Mouse (Mus musculus): ENCODE results near the gene Tnk1. TPM values are rescaled to one million over a fixed set of nuclear protein-coding genes. Genes with fewer than 3 reads are reported as not detected.
"Not testable (repeated sequence)": the region's sequence is repeated elsewhere in the genome, so short reads cannot be mapped to it uniquely, and the experiment has no call there.

The Tnk1 gene
- polyA plus RNA-seq, 1 experiment from 2014 or later = 20.5 TPM

GRCm38 (mm10) chr11:69871822-69872221, 13.3 kb upstream of the Tnk1 start:
- no peaks in the 10 kb centered on the region for H3K36me3 ChIP-seq (ENCODE audit: control insufficient read depth, insufficient read depth, low read length)
- no peak for ATAC-seq
- H3K9me3 ChIP-seq (ENCODE audit: control insufficient read depth, low read length) = no peaks in the 10 kb centered on the region
- no peaks in the 10 kb centered on the region for H3K27me3 ChIP-seq (replicated peaks; ENCODE audit: control insufficient read depth, insufficient read depth, low read length)
- no peak overlapping the region for H3K27ac ChIP-seq (ENCODE audit: low read length)
- no peak overlapping the region for H3K4me2 ChIP-seq (ENCODE audit: low read depth, low read length)
- H3K4me1 ChIP-seq (ENCODE audit: control insufficient read depth, insufficient read depth, low read length) = peaks cover 9% of the 10 kb centered on the region
- H3K9ac ChIP-seq (ENCODE audit: low read depth, low read length) = no peak overlapping the region
- no peak overlapping the region for H3K4me3 ChIP-seq (ENCODE audit: low read length)
- WGBS = 86% methylated on average over 7 of the region's 7 CpGs

GRCm38 (mm10) chr11:69870289-69871069, 11.9 kb upstream of the Tnk1 start:
- no peak overlapping the region for H3K4me2 ChIP-seq (ENCODE audit: low read depth, low read length)
- 79% methylated on average over 2 of the region's 2 CpGs for WGBS
- peak; percentile 86 for ATAC-seq
- H3K27ac ChIP-seq (ENCODE audit: low read length) = no peak overlapping the region
- H3K4me1 ChIP-seq (ENCODE audit: control insufficient read depth, insufficient read depth, low read length) = no peaks in the 10 kb centered on the region
- no peak overlapping the region for H3K4me3 ChIP-seq (ENCODE audit: low read length)
- H3K27me3 ChIP-seq (replicated peaks; ENCODE audit: control insufficient read depth, insufficient read depth, low read length) = no peaks in the 10 kb centered on the region
- no peak overlapping the region for H3K9ac ChIP-seq (ENCODE audit: low read depth, low read length)
- H3K9me3 ChIP-seq (ENCODE audit: control insufficient read depth, low read length) = no peaks in the 10 kb centered on the region
- H3K36me3 ChIP-seq (ENCODE audit: control insufficient read depth, insufficient read depth, low read length) = no peaks in the 10 kb centered on the region

GRCm38 (mm10) chr11:69867335-69867734, 8.8 kb upstream of the Tnk1 start:
- no peak overlapping the region for H3K27ac ChIP-seq (ENCODE audit: low read length)
- H3K9ac ChIP-seq (ENCODE audit: low read depth, low read length) = no peak overlapping the region
- H3K27me3 ChIP-seq (replicated peaks; ENCODE audit: control insufficient read depth, insufficient read depth, low read length) = no peaks in the 10 kb centered on the region
- no peak overlapping the region for H3K4me2 ChIP-seq (ENCODE audit: low read depth, low read length)
- H3K4me1 ChIP-seq (ENCODE audit: control insufficient read depth, insufficient read depth, low read length) = no peaks in the 10 kb centered on the region
- no peaks in the 10 kb centered on the region for H3K36me3 ChIP-seq (ENCODE audit: control insufficient read depth, insufficient read depth, low read length)
- WGBS = 60% methylated on average over 9 of the region's 9 CpGs
- no peak overlapping the region for H3K4me3 ChIP-seq (ENCODE audit: low read length)
- ATAC-seq = no peak
- no peaks in the 10 kb centered on the region for H3K9me3 ChIP-seq (ENCODE audit: control insufficient read depth, low read length)

DNA sequence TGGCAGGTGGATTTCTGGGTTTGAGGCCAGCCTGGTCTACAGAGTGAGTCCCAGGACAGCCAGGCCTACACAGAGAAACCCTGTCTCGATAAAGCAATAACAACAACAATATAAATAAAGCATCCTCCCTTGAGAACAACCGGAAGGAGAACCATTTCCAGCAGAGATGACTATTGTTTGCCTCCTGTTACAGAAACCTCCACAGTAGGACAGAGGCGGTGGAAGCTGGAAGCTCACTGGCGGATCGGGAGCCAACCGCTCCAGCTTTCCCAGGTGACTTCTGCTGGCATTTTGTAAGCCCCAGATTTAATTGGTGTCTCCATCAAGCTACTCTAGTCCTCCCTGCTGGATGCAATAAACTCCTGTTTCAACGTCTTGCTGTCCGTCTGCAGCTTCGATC, 7.0 kb upstream of the Tnk1 start:
- Histone ChIP-seq H3K4me1 (ENCODE audit: control insufficient read depth, insufficient read depth, low read length) (no peaks in the 10 kb centered on the region), H3K4me3 (ENCODE audit: low read length) (no peak overlapping the region), H3K36me3 (ENCODE audit: control insufficient read depth, insufficient read depth, low read length) (no peaks in the 10 kb centered on the region), H3K27me3 (replicated peaks; ENCODE audit: control insufficient read depth, insufficient read depth, low read length) (no peaks in the 10 kb centered on the region), H3K9me3 (ENCODE audit: control insufficient read depth, low read length) (no peaks in the 10 kb centered on the region), H3K4me2 (ENCODE audit: low read depth, low read length) (no peak overlapping the region), H3K9ac (ENCODE audit: low read depth, low read length) (no peak overlapping the region), H3K27ac (ENCODE audit: low read length) (no peak overlapping the region)
- 80% methylated on average over 9 of the region's 9 CpGs for WGBS
- no peak for ATAC-seq

- Histone ChIP-seq H3K27me3 (replicated peaks; ENCODE audit: control insufficient read depth, insufficient read depth, low read length) (no peaks in the 10 kb centered on the region), H3K4me3 (ENCODE audit: low read length) (no peak overlapping the region), H3K9ac (ENCODE audit: low read depth, low read length) (no peak overlapping the region), H3K9me3 (ENCODE audit: control insufficient read depth, low read length) (no peaks in the 10 kb centered on the region), H3K4me1 (ENCODE audit: control insufficient read depth, insufficient read depth, low read length) (no peaks in the 10 kb centered on the region), H3K36me3 (ENCODE audit: control insufficient read depth, insufficient read depth, low read length) (no peaks in the 10 kb centered on the region), H3K4me2 (ENCODE audit: low read depth, low read length) (no peak overlapping the region), H3K27ac (ENCODE audit: low read length) (no peak overlapping the region)
- 57% methylated on average over 8 of the region's 8 CpGs for WGBS
- ATAC-seq = no peak
Observed at GRCm38 (mm10) chr11:69864138-69864860, 5.8 kb upstream of the Tnk1 start.

- H3K36me3 ChIP-seq (ENCODE audit: control insufficient read depth, insufficient read depth, low read length); H3K4me3 ChIP-seq (ENCODE audit: low read length); ATAC-seq; H3K9ac ChIP-seq (ENCODE audit: low read depth, low read length); H3K9me3 ChIP-seq (ENCODE audit: control insufficient read depth, low read length); H3K27me3 ChIP-seq (replicated peaks; ENCODE audit: control insufficient read depth, insufficient read depth, low read length); H3K4me2 ChIP-seq (ENCODE audit: low read depth, low read length); H3K27ac ChIP-seq (ENCODE audit: low read length); H3K4me1 ChIP-seq (ENCODE audit: control insufficient read depth, insufficient read depth, low read length): not testable (repeated sequence)
- 56% methylated on average over 3 of the region's 3 CpGs for WGBS
Observed at GRCm38 (mm10) chr11:69863729-69864128, 5.2 kb upstream of the Tnk1 start.

GRCm38 (mm10) chr11:69855347-69855746, 3.2 kb downstream of the Tnk1 start:
- H3K27ac ChIP-seq (ENCODE audit: low read length) = no peak overlapping the region
- H3K4me3 ChIP-seq (ENCODE audit: low read length) = no peak overlapping the region
- H3K9ac ChIP-seq (ENCODE audit: low read depth, low read length) = no peak overlapping the region
- H3K27me3 ChIP-seq (replicated peaks; ENCODE audit: control insufficient read depth, insufficient read depth, low read length) = no peaks in the 10 kb centered on the region
- WGBS = 38% methylated on average over 16 of the region's 16 CpGs
- H3K36me3 ChIP-seq (ENCODE audit: control insufficient read depth, insufficient read depth, low read length) = peaks cover 11% of the 10 kb centered on the region; the same call in 1 of the 2 replicates
- ATAC-seq = no peak
- H3K9me3 ChIP-seq (ENCODE audit: control insufficient read depth, low read length) = no peaks in the 10 kb centered on the region
- H3K4me2 ChIP-seq (ENCODE audit: low read depth, low read length) = no peak overlapping the region
- H3K4me1 ChIP-seq (ENCODE audit: control insufficient read depth, insufficient read depth, low read length) = peaks cover 5% of the 10 kb centered on the region; the same call in 1 of the 2 replicates

DNA sequence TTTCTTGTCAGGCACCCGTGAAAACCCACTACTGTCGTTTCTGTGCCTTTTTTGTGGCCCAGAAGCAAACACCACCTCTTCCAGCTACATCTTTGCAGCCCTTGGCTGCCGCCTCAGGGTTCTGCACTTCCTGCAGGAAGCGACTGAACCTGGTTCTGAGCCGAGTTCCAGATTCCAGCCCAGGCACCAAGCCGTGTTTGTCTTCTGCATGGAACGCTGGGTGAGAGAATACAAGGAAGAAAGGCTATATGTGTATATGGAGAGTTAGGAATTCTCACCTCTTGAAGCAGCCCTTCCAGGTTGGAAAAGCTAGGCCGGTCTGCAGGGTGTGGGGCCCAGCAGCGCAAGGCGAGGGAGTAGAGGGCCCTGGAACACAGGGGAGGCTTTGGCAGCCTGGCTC, 3.9 kb downstream of the Tnk1 start:
- Histone ChIP-seq H3K4me2 (ENCODE audit: low read depth, low read length) (no peak overlapping the region), H3K27ac (ENCODE audit: low read length) (no peak overlapping the region), H3K27me3 (replicated peaks; ENCODE audit: control insufficient read depth, insufficient read depth, low read length) (no peaks in the 10 kb centered on the region), H3K36me3 (ENCODE audit: control insufficient read depth, insufficient read depth, low read length) (peaks cover 13% of the 10 kb centered on the region; the same call in 1 of the 2 replicates), H3K4me1 (ENCODE audit: control insufficient read depth, insufficient read depth, low read length) (peaks cover 5% of the 10 kb centered on the region; the same call in 1 of the 2 replicates), H3K4me3 (ENCODE audit: low read length) (no peak overlapping the region), H3K9me3 (ENCODE audit: control insufficient read depth, low read length) (no peaks in the 10 kb centered on the region), H3K9ac (ENCODE audit: low read depth, low read length) (no peak overlapping the region)
- ATAC-seq = no peak
- 82% methylated on average over 10 of the region's 10 CpGs for WGBS

DNA sequence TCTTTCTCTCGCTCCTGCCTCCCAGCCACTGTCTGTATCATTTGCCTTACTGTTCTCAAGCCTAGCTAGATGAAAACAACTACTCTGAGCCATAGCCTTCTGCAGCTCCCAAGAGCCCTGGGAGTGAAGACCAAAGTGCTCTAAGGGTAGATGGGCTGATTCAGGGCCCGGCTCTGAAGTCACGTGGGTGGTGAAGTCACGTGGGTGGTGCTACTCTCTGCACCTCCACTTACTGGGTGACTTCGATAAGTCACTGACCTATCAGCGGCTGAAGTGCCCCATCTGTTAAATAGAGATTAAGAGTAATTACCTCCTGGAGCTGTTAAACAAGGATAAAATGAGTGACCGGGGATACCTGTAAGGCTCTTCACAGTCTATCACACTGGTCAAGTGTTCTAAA, 4.5 kb downstream of the Tnk1 start:
- ATAC-seq = peak; percentile 63

More for the DNA sequence above, 4.5 kb downstream of the Tnk1 start:
- peaks cover 15% of the 10 kb centered on the region; the same call in 1 of the 2 replicates for H3K36me3 ChIP-seq (ENCODE audit: control insufficient read depth, insufficient read depth, low read length)
- H3K4me3 ChIP-seq (ENCODE audit: low read length) = no peak overlapping the region
- H3K9ac ChIP-seq (ENCODE audit: low read depth, low read length) = no peak overlapping the region
- no peaks in the 10 kb centered on the region for H3K27me3 ChIP-seq (replicated peaks; ENCODE audit: control insufficient read depth, insufficient read depth, low read length)
- 44% methylated on average over 7 of the region's 7 CpGs for WGBS
- peaks cover 5% of the 10 kb centered on the region; the same call in 1 of the 2 replicates for H3K4me1 ChIP-seq (ENCODE audit: control insufficient read depth, insufficient read depth, low read length)
- peak overlapping the region; percentile 1; the same call in 1 of the 2 replicates for H3K27ac ChIP-seq (ENCODE audit: low read length)
- H3K9me3 ChIP-seq (ENCODE audit: control insufficient read depth, low read length) = no peaks in the 10 kb centered on the region
- no peak overlapping the region for H3K4me2 ChIP-seq (ENCODE audit: low read depth, low read length)

Data from intestine, embryonic 16.5 days (tissue).